Mouse (Mus musculus) testis, postnatal 14 days (tissue): Measurements from ENCODE around the gene Nudt14.

Experiments
- DNase-seq: peaks from one replicate; pipeline ENCODE4 v3.0.0; 2021; ENCODE audit warnings: low spot score

Gene Nudt14

DNA sequence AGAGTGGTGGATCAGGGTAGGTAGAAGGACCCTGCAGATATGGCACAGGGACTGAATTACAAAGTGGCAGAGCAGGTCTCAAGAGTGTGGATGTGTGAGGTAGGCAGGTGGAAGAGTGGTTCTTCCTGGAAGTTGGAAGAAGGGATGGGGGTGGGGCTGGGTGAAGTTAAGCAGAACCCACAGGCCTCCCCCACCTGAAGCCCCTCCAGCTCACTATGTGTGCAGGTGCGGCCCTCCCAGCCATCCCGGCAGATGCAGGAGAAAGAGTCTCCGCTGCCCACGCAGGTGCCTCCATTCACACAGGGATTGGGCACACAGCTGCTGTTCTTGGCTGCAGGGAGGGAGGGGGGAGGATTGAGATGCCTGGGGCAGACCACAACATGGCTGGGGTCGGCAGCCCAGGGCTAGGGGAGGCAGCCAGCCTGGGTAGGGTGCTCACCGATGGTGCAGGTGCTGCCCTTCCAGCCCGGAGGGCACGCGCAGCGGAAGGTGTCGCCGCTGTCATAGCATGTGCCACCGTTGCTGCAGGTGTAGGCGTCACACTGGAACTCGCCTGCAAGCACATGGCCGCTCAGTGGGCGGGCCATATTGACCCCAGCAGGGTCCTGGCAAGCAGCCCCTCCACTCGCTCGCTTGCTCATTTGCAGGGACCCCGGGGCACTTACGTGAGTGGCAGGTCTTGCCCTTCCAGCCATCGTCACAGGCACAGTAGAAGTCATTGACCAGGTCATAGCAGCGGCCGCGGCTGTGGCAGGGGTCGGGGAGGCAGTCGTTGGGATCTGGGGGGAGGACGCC is 28.8 kb downstream of the Nudt14 start:
- no peak for DNase-seq

DNA sequence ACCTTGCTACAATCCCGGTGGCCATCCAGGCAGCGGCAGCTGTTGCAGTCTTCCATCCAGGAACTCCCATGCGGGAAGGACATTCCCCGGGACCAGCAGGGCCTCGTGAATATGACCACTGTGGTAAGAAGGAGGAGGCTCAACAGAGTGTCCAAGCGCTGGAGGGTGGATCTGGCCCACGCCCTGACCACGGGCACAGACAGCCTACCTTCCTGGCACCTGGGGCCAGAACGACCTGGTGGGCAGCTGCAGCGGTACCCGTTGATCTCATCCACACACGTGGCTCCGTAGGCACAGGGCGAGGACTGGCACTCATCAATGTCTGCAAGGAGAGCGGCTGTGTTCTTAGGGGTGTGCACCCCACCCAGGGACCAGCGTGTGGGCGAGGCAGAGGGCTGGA is 30.2 kb downstream of the Nudt14 start:
- no peak for DNase-seq

DNA sequence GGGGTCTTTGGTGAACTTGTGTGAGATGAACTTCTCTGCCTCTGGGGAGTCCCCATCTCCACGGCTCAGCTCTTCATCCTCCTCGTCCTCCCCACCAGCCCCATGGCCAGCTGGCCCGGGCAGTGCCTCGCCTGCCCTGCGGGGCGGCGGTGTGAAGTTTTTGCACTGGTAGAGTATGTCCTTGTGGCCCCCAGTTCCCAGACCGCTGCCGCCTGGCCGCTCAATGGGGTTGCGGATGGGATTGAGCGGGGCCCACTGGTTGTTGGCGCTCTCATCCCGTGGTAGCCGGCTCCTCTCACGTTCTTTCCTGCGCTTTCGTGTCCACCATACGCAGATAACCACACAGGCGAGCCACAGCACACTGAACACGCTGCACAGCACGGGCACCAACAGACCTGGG is 32.9 kb downstream of the Nudt14 start:
- no peak for DNase-seq

DNA sequence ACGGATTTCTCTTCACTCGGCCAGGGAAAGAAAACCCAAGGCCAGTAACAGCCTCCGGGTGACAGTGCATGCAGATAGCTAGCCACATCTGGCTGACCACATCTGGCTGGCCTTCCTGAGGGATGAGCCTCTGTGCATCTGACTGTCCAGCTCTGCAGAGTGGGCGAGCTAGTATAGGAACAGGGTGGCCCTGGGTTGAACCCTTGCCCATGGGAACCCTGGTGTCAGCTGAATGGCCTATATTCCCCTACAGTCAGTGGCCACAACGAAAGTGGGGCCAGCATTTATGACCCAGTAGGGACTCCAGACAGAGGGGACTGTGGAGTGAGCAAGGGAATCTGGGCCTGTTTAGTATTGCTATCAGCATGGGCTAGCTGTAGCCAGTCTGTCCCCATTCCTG is 36.9 kb downstream of the Nudt14 start:
- DNase-seq: no peak

DNA sequence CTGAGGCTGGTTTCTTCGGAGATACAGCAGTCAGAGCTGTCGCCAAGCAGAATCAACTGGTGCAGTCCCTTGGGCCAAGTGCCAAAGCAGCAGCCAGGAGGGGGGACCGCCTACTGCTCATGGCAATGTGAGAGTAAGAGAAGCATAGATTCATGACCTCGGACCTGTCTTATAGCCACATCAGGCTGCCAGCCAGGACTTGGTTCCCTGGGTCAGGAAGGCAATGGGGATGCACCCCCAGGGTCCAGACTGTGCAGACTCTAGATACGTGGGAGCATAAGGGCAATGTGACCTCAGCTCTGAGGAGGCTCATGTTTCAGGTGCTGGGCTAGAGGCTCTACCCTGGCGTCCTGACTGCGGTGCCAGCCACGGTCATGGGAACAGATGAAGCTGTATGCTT is 38.0 kb downstream of the Nudt14 start:
- no peak for DNase-seq

DNA sequence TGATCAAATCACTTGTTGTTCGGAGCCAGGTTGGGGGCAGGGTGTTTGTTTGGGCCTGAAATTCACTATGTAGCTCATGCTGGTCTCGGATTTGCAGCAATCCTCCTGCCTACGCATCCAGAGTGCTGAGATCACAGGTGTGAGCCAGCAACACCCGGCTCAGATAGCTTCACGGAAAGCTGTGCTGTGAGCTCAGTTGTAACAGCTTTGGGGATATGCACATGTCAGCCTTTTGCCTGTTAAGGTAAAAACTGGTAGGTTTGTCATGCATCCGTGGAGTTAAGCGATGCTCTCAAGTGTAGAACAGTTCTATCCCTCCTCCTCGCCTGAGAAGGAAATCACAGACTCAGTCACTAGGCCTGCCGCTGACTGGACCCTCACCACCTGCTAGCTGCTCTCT is 41.3 kb downstream of the Nudt14 start:
- DNase-seq: no peak

DNA sequence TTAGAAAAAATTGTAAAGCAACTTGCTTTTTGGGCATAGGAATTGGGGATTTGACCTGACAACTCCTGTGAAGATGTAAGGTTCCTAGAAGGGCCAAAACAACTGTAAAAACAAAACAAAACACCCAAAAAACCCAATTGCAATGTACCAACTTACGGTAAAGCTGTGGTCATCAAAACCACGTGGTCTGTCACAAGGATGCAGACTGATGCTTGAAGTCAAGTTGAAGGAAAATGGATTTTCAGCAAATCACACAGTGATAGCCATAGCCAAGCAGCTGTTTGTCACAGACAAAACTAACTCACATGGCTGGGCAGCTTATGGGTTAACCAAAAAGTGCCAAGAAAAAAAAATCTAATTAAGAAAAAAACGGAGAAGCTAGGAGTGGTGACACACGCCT is 43.0 kb downstream of the Nudt14 start:
- DNase-seq: no peak

DNA sequence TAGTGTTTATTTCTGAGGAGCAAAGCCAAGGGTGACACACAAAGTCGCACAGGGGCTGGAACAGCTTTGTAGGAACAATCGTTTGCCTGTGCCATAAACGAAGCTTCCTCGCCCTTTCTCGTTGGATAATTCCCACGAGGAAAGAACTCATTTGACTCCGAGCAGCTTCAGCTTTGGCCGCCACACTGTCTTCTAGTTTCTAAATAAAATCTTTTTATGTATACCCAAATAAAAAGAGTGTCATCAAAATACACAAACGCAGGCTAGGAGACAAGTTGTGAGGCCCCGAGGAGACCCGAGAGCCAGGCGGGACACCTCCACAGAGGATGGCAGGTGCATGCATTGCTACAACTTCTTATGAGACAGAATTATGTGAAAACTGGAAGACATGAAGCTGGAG is 43.6 kb downstream of the Nudt14 start:
- no peak for DNase-seq

DNA sequence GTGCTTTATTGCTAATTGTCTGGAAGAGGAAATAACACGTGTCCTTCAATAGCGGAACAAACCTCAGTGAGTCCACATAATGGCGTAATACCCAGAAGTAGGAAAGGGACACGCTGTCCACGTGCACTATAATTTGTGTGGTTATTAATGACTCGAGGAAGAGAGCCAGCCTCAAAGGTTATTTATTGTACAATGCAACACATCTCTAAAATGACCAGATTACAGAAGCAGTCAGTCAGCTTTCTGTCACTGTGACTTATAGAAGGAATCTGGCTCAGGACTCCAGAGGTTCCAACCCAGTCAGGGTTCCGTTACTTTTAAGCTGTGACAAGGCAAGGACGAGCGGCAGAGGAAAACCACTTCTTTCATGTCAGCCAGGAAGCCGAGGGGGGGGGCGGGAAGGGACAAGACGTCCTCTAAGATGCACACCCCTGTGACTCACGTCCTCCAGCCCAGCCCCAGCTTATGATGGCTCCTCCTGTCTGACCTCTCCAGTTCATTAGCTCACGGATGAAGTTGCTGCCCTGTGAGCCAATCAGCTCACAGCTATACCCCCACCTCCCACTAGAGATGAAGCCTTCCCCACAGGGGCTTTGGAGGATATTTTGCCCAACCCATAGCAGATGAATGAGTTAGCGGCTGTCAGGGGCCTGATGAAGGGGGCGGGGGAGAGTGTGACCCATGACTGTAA is 44.3 kb downstream of the Nudt14 start:
- DNase-seq: no peak

DNA sequence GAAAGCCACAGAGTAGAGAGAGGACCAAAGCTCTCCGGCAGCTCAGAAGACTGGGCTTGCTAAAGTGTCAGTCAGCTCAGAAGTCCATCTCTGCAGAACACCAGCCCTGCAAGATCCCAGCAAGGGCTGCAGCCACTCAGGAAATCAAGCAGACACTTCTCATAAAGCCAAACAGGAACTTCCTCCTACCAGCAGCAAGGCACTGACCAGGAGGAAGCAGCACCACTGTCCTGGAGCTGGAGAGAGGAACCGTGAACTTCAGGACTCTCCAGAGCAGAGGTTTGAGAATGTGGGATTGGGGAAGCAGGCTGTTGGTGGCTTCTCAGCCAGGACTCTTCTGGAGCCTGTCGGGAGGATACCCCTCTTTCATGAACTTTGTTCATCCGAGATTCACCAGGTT is 47.0 kb downstream of the Nudt14 start:
- no peak for DNase-seq

DNA sequence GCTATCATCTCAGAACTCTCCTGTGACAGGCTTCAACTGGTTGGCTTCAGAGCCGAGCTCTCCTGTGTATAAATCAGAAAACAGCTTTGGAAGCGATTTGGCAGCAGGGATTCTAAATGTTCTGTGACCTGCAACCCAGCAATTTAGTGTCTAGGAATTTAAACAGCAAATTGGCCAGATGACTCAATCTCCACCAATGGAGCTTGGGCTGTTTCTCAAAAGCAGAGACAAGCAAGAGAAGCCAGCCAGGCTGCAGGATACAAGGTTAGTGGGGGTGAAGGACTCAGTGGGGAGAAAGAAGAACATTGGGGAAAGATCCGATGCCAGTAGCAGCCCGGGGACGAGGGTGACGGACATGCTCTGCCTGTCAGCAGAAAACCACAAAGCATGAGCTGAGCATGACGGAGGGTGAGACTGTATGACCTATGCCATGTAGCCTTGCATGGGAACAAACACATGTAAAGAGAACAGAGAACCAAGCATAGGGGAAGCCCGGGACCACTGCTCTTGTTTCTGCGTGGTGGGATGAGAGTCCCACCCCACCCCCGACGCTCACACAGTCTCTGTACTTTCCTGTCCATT is 47.5 kb downstream of the Nudt14 start:
- no peak for DNase-seq

DNA sequence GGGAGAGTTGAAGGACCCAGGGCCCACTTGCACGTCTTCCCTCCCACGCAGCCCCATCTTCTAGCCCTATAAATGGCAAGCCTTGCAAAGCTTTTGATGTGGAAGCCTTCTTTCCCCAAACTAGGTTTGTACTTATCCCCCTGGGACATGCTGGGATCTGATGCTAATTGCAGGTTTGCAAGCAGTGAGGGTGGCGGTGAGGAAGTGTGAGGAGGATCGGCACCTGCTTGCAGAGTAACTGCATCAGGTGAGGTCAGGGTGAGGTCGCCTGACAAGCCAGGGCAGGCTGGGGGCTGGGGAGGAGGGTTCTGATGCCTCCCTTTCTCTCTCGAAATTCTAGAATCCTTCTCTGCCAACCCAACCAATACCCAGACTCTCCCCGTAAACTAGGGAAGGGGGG is 56.5 kb downstream of the Nudt14 start:
- no peak for DNase-seq
